Comparison of ENCODE assay signal across 8 mouse cellular contexts in genomic region chr7:109751427-109752007, GRCm38 (mm10). TPM values are rescaled to one million over a fixed set of nuclear protein-coding genes. Genes with fewer than 3 reads are reported as not detected.
A peak's percentile ranks its signal among the peaks of the same experiment; 100 is the strongest.
DNase-seq lines count a peak whose midpoint lies in the region; ATAC-seq and TF ChIP-seq lines count a peak whose summit lies in the region.

No protein-coding gene starts in this region.

- WGBS in lung, embryonic 14.5 days = 2% methylated on average over 13 of the region's 13 CpGs
- 4% methylated on average over 13 of the region's 13 CpGs for WGBS in intestine, embryonic 16.5 days

- H3K36me3 ChIP-seq in lung, embryonic 14.5 days (ENCODE audit: insufficient read depth) = no peaks in the 10 kb centered on the region
- no peaks in the 10 kb centered on the region; the same call in 1 of the 2 replicates for H3K36me3 ChIP-seq in intestine, embryonic 16.5 days (ENCODE audit: control insufficient read depth, insufficient read depth, low read length)

- no peak for TF ChIP-seq POLR2A in embryonic fibroblast, embryonic 13.5 days (IDR thresholded peaks at IDR 0.05; ENCODE audit: low read depth, low read length)

- no peaks in the 10 kb centered on the region for H3K27me3 ChIP-seq in lung, embryonic 14.5 days (ENCODE audit: insufficient read depth, low read length)
- no peaks in the 10 kb centered on the region for H3K27me3 ChIP-seq in intestine, embryonic 16.5 days (replicated peaks; ENCODE audit: control insufficient read depth, insufficient read depth, low read length)

- peak overlapping the region; percentile 85 for H3K4me3 ChIP-seq in lung, embryonic 14.5 days (ENCODE audit: low read depth, low read length)
- peak overlapping the region; percentile 77 for H3K4me3 ChIP-seq in embryonic fibroblast, embryonic 13.5 days (ENCODE audit: insufficient read depth, low read length)
- peak overlapping the region; percentile 91 for H3K4me3 ChIP-seq in intestine, embryonic 16.5 days (ENCODE audit: low read length)

- H3K9me3 ChIP-seq in lung, embryonic 14.5 days (ENCODE audit: low read depth, low read length) = no peaks in the 10 kb centered on the region
- no peaks in the 10 kb centered on the region for H3K9me3 ChIP-seq in intestine, embryonic 16.5 days (ENCODE audit: control insufficient read depth, low read length)

- intact Hi-C loops in left cerebral cortex, postnatal 10 days (cut with DNase I) = no loop called here

- peak overlapping the region; percentile 75 for H3K27ac ChIP-seq in lung, embryonic 14.5 days (ENCODE audit: low read depth)
- no peak overlapping the region for H3K27ac ChIP-seq in embryonic fibroblast, embryonic 13.5 days (ENCODE audit: insufficient read depth, low read length)
- H3K27ac ChIP-seq in intestine, embryonic 16.5 days (ENCODE audit: low read length) = peak overlapping the region; percentile 87

- H3K4me2 ChIP-seq in lung, embryonic 14.5 days = peak overlapping the region; percentile 76
- peak overlapping the region; percentile 88 for H3K4me2 ChIP-seq in intestine, embryonic 16.5 days (ENCODE audit: low read depth, low read length)

- peak; percentile 2; the same call in 1 of the 2 replicates for ATAC-seq in lung, embryonic 14.5 days (ENCODE audit: insufficient read depth)
- ATAC-seq in intestine, embryonic 16.5 days = no peak; the same call in none of the 2 replicates

- no peak for TF ChIP-seq CTCF in lung, embryonic 14.5 days (IDR thresholded peaks at IDR 0.05; ENCODE audit: low read depth)
- TF ChIP-seq CTCF in embryonic fibroblast, embryonic 13.5 days (IDR thresholded peaks at IDR 0.05; ENCODE audit: borderline replicate concordance, insufficient read depth, low read length) = no peak

- DNase-seq in lung, embryonic 14.5 days = no peak
- DNase-seq in lung, postnatal 4 days = no peak
- DNase-seq in mesoderm, embryonic 11.5 days (ENCODE audit: low read depth, low spot score) = peak; percentile 10
- DNase-seq in ovary, adult 18-20 months (ENCODE audit: low spot score) = no peak
- DNase-seq in urinary bladder, postnatal 4 days (ENCODE audit: low spot score in 2 of 2) = no peak
- DNase-seq in left cerebral cortex, postnatal 10 days (ENCODE audit: extremely low spot score in 1 of 2, low spot score in 2 of 2) = no peak

- no peaks in the 10 kb centered on the region; the same call in 1 of the 2 replicates for H3K4me1 ChIP-seq in lung, embryonic 14.5 days (ENCODE audit: insufficient read depth)
- peaks cover 4% of the 10 kb centered on the region; the same call in 1 of the 2 replicates for H3K4me1 ChIP-seq in embryonic fibroblast, embryonic 13.5 days (ENCODE audit: control insufficient read depth, insufficient read depth, low read length)
- no peaks in the 10 kb centered on the region for H3K4me1 ChIP-seq in intestine, embryonic 16.5 days (ENCODE audit: control insufficient read depth, insufficient read depth, low read length)

- H3K9ac ChIP-seq in lung, embryonic 14.5 days = peak overlapping the region; percentile 92
- peak overlapping the region; percentile 96 for H3K9ac ChIP-seq in intestine, embryonic 16.5 days (ENCODE audit: low read depth, low read length)

RNA-seq across cellular contexts. Expression of gene Tmem9b, which starts 1.2 kb away (rescaled TPM):
- polyA plus RNA-seq in lung, embryonic 14.5 days (2014; fragmentation: Nextera tagmentation; extraction: Ambion mirVana) = 50.4 and 53.0 TPM in 2 replicates
- polyA plus RNA-seq in embryonic fibroblast, embryonic 13.5 days (2011; ENCODE audit: insufficient read length, low read depth, missing spikeins) = 45.3 and 45.8 TPM in 2 replicates
- 80.7 and 86.1 TPM in 2 replicates for polyA plus RNA-seq in intestine, embryonic 16.5 days (2015; fragmentation: Nextera tagmentation; extraction: Ambion mirVana)
- total RNA-seq in left cerebral cortex, postnatal 10 days (2021) = 10 to 100 TPM; 67.3 to 71.1 TPM

RNA-seq across cellular contexts. Expression of gene Ascl3, which starts 20.0 kb away (rescaled TPM):
- 0.38 TPM in 1 of 2 replicates, not detected in the other for polyA plus RNA-seq in lung, embryonic 14.5 days (2014; fragmentation: Nextera tagmentation; extraction: Ambion mirVana)
- polyA plus RNA-seq in embryonic fibroblast, embryonic 13.5 days (2011; ENCODE audit: insufficient read length, low read depth, missing spikeins) = not detected in 2 replicates
- polyA plus RNA-seq in intestine, embryonic 16.5 days (2015; fragmentation: Nextera tagmentation; extraction: Ambion mirVana) = 0.33 and 0.61 TPM in 2 replicates
- total RNA-seq in left cerebral cortex, postnatal 10 days (2021) = not detected

RNA-seq across cellular contexts. Expression of gene BC051019, which starts 27.9 kb away (rescaled TPM):
- 0.38 TPM in 1 of 2 replicates, not detected in the other for polyA plus RNA-seq in lung, embryonic 14.5 days (2014; fragmentation: Nextera tagmentation; extraction: Ambion mirVana)
- polyA plus RNA-seq in embryonic fibroblast, embryonic 13.5 days (2011; ENCODE audit: insufficient read length, low read depth, missing spikeins) = not detected in 2 replicates
- 0.13 TPM in 1 of 2 replicates, not detected in the other for polyA plus RNA-seq in intestine, embryonic 16.5 days (2015; fragmentation: Nextera tagmentation; extraction: Ambion mirVana)
- not detected for total RNA-seq in left cerebral cortex, postnatal 10 days (2021)

RNA-seq across cellular contexts. Expression of gene Nrip3, which starts 30.3 kb away (rescaled TPM):
- 0.32 and 0.72 TPM in 2 replicates for polyA plus RNA-seq in lung, embryonic 14.5 days (2014; fragmentation: Nextera tagmentation; extraction: Ambion mirVana)
- polyA plus RNA-seq in embryonic fibroblast, embryonic 13.5 days (2011; ENCODE audit: insufficient read length, low read depth, missing spikeins) = 0.17 and 0.39 TPM in 2 replicates
- 0.39 and 0.80 TPM in 2 replicates for polyA plus RNA-seq in intestine, embryonic 16.5 days (2015; fragmentation: Nextera tagmentation; extraction: Ambion mirVana)
- total RNA-seq in left cerebral cortex, postnatal 10 days (2021) = 10 to 100 TPM; 81.7 to 83.3 TPM

RNA-seq across cellular contexts. Expression of gene Akip1, which starts 48.0 kb away (rescaled TPM):
- 32.4 and 33.7 TPM in 2 replicates for polyA plus RNA-seq in lung, embryonic 14.5 days (2014; fragmentation: Nextera tagmentation; extraction: Ambion mirVana)
- 16.5 and 20.4 TPM in 2 replicates for polyA plus RNA-seq in embryonic fibroblast, embryonic 13.5 days (2011; ENCODE audit: insufficient read length, low read depth, missing spikeins)
- polyA plus RNA-seq in intestine, embryonic 16.5 days (2015; fragmentation: Nextera tagmentation; extraction: Ambion mirVana) = 37.6 and 40.9 TPM in 2 replicates
- total RNA-seq in left cerebral cortex, postnatal 10 days (2021) = 1 to 10 TPM; 7.5 to 7.6 TPM
